Mouse (Mus musculus): ENCODE data around the gene Kiss1r. TPM values are rescaled to one million over a fixed set of nuclear protein-coding genes. Genes with fewer than 3 reads are reported as not detected.

The Kiss1r gene
- total RNA-seq, 2 experiments from 2014 or later = 5.0 to 8.9 TPM

DNA sequence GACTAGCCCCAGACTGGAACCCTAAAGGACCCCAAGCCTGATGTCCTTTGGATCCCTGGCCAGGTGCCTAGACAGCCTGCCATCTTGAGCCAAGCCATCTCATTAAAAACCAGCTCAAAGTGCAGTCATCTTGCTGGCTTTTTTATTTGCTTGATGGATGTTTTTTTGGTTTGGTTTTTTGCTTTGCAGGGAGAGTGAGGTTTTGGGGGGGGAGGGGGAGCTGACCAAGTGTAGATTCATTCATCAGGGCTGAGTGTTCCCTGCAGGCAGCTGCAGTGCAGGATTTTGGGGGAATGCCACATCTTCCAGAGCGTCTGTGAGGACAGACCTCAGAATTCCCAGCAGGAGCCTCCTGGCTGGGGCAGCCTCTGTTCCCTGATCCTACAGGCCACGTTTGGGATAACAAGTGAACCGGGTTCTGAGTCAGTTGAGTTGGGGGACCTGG lies 52.4 kb downstream of the Kiss1r start:
- DNase-seq (ENCODE audit: low spot score in 2 of 2) = no peak

DNA sequence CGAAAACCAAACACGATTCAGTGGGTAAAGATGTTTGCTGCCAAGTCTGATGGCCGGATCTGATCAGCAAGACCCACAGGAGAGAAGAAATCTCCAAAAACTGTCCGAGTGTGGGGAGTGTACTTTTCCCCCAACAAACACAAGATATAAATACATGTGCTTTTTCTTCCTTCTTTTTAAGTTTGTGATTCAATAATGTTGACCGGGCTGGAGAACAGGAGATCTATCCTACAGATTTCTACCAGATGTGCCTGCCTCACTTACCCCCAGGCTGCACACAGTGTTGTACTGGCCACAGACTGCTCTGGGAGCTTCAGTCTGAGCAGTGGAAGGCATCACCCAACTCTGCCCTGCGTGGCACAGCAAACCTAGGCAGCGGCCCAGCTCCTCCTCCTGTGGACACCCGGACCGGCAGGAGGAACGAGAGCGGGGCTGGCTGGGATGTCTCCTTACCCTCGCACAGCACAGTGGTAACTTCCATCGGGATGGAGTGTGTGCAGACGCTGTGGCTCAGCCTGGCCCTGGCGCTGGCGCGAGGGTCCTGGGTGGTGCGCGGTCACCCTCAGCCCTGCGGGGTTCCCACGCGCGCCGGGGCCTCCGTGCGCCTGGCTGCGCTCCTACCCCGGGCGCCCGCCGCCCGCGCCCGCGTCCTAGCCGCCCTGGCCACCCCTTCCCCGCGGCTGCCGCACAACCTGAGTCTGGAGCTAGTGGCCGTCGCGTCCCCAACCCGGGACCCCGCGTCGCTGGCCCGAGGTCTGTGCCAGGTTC lies 53.8 kb downstream of the Kiss1r start, which contains the start of gene Grin3b:
TSS of gene Grin3b (plus strand) at position 301 of the 768 bp plus-strand sequence.
- no peak for DNase-seq (ENCODE audit: low spot score in 2 of 2)

DNA sequence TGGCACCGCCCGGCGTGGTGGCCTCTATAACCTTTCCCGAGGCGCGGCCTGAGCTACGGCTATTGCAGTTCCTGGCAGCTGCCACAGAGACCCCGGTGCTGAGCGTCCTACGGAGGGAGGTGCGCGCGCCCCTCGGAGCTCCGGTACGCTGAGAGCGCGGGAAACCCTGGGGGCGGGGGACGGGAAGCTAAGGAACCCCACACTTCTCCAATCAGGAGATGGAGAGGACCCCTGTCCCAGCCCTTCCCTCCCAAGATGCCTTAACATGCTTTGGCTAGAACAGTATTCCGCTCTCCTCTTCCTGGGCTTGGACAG lies 54.4 kb downstream of the Kiss1r start:
- DNase-seq (ENCODE audit: low spot score in 2 of 2) = no peak

Other genes starting within 250 kb of the Kiss1r start
- 10 to 100 TPM; 72.3 to 73.2 TPM for gene Tpgs1, start 247.6 kb upstream of the Kiss1r start, total RNA-seq (2021)
- gene Cdc34, start 234.8 kb upstream of the Kiss1r start, total RNA-seq (2021) = 10 to 100 TPM; 60.9 to 68.5 TPM
- 1 to 10 TPM; 1.7 to 1.9 TPM for gene Gzmm, start 228.0 kb upstream of the Kiss1r start, total RNA-seq (2021)
- 100 to 1,000 TPM; 695 to 807 TPM for gene Bsg, start 212.5 kb upstream of the Kiss1r start, total RNA-seq (2021)
- 10 to 100 TPM; 89.2 to 96.6 TPM for gene Hcn2, start 200.3 kb upstream of the Kiss1r start, total RNA-seq (2021)
- 10 to 100 TPM; 45.3 to 49.0 TPM for gene Polrmt, start 170.4 kb upstream of the Kiss1r start, total RNA-seq (2021)
- gene Fgf22, start 161.9 kb upstream of the Kiss1r start, total RNA-seq (2021) = 1 to 10 TPM in 1 of 2 experiments, under 1 TPM in 1; 0.88 to 1.7 TPM
- 10 to 100 TPM; 86.1 to 90.5 TPM for gene Rnf126, start 150.0 kb upstream of the Kiss1r start, total RNA-seq (2021)
- gene Fstl3, start 139.7 kb upstream of the Kiss1r start, total RNA-seq (2021) = 1 to 10 TPM; 1.2 to 2.4 TPM
- under 1 TPM in 1 of 2 experiments, not detected in 1; 0.16 TPM for gene Prss57, start 126.0 kb upstream of the Kiss1r start, total RNA-seq (2021)
- gene Palm, start 123.4 kb upstream of the Kiss1r start, total RNA-seq (2021) = 100 to 1,000 TPM; 356 to 379 TPM
- gene Misp, start 96.0 kb upstream of the Kiss1r start, total RNA-seq (2021) = under 1 TPM; 0.26 to 0.53 TPM
- 10 to 100 TPM; 62.9 to 70.2 TPM for gene Ptbp1, start 62.5 kb upstream of the Kiss1r start, total RNA-seq (2021)
- 1 to 10 TPM; 2.3 to 3.0 TPM for gene Prtn3, start 42.5 kb upstream of the Kiss1r start, total RNA-seq (2021)
- 10 to 100 TPM; 53.5 to 57.7 TPM for gene Plppr3, start 42.3 kb upstream of the Kiss1r start, total RNA-seq (2021)
- gene Elane, start 30.7 kb upstream of the Kiss1r start, total RNA-seq (2021) = not detected
- not detected for gene Cfd, start 26.1 kb upstream of the Kiss1r start, total RNA-seq (2021)
- gene Med16, start 8.0 kb upstream of the Kiss1r start, total RNA-seq (2021) = 10 to 100 TPM; 48.8 to 51.9 TPM
- gene Gm26602, start 6.1 kb upstream of the Kiss1r start, total RNA-seq (2021) = not detected
- 100 to 1,000 TPM; 424 to 430 TPM for gene R3hdm4, start 4.2 kb downstream of the Kiss1r start, total RNA-seq (2021)
- 1 to 10 TPM; 4.5 to 6.4 TPM for gene Arid3a, start 10.1 kb downstream of the Kiss1r start, total RNA-seq (2021)
- 10 to 100 TPM; 35.5 to 40.8 TPM for gene Wdr18, start 43.2 kb downstream of the Kiss1r start, total RNA-seq (2021)
- under 1 TPM; 0.12 to 0.21 TPM for gene Grin3b, start 53.7 kb downstream of the Kiss1r start, total RNA-seq (2021)
- 100 to 1,000 TPM; 135 to 144 TPM for gene Tmem259, start 67.4 kb downstream of the Kiss1r start, total RNA-seq (2021)
- gene Cnn2, start 71.6 kb downstream of the Kiss1r start, total RNA-seq (2021) = 1 to 10 TPM; 7.5 to 9.3 TPM
- 10 to 100 TPM in 1 of 2 experiments, 1 to 10 TPM in 1; 9.8 to 10.5 TPM for gene Abca7, start 79.5 kb downstream of the Kiss1r start, total RNA-seq (2021)
- 1 to 10 TPM; 3.8 to 3.9 TPM for gene Arhgap45, start 99.7 kb downstream of the Kiss1r start, total RNA-seq (2021)
- 10 to 100 TPM; 74.1 to 74.3 TPM for gene Polr2e, start 122.8 kb downstream of the Kiss1r start, total RNA-seq (2021)
- 100 to 1,000 TPM; 456 to 501 TPM for gene Gpx4, start 130.2 kb downstream of the Kiss1r start, total RNA-seq (2021)
- 10 to 100 TPM; 19.8 to 21.3 TPM for gene Sbno2, start 188.6 kb downstream of the Kiss1r start, total RNA-seq (2021)
- gene Stk11, start 198.8 kb downstream of the Kiss1r start, total RNA-seq (2021) = 10 to 100 TPM; 89.2 to 90.7 TPM
- gene Atp5d, start 221.7 kb downstream of the Kiss1r start, total RNA-seq (2021) = 100 to 1,000 TPM; 397 to 417 TPM
- 100 to 1,000 TPM; 401 to 436 TPM for gene Cbarp, start 223.9 kb downstream of the Kiss1r start, total RNA-seq (2021)
- 10 to 100 TPM; 90.9 to 100.0 TPM for gene Midn, start 231.3 kb downstream of the Kiss1r start, total RNA-seq (2021)
- 100 to 1,000 TPM in 1 of 2 experiments, 10 to 100 TPM in 1; 93.5 to 126 TPM for gene Cirbp, start 249.0 kb downstream of the Kiss1r start, total RNA-seq (2021)

Measured in layer of hippocampus, postnatal 14 days (tissue).